Mouse (Mus musculus): ENCODE measurements at regions not wholly inside any gene's neighbourhood (a gene's known extent, or its start where the extent isn't known, plus 50 kb on each side); places are given as distances from the start of the nearest gene placed in this dataset.

GRCm38 (mm10) chrX:99316410-99317056 lies 154.5 kb downstream of the Pja1 start:
- H3K27me3 ChIP-seq (replicated peaks), result peaks cover 54% of the 10 kb centered on the region
- H3K4me1 ChIP-seq, result peaks cover 5% of the 10 kb centered on the region; the same call in 1 of the 2 replicates
- no peaks in the 10 kb centered on the region for H3K9me3 ChIP-seq
- H3K36me3 ChIP-seq (replicated peaks; ENCODE audit: low read length), result no peaks in the 10 kb centered on the region
- TF ChIP-seq FLI1 (IDR thresholded peaks at IDR 0.05; ENCODE audit: low read length) (no peak), GATA1 (IDR thresholded peaks at IDR 0.05; ENCODE audit: borderline replicate concordance, low read length) (no peak)
- no peak overlapping the region for H3K4me3 ChIP-seq (replicated peaks)

GRCm38 (mm10) chrX:99299110-99299509 lies 163.2 kb downstream of the Efnb1 start:
- no peaks in the 10 kb centered on the region for H3K36me3 ChIP-seq (replicated peaks; ENCODE audit: low read length)
- H3K4me1 ChIP-seq, result peaks cover 5% of the 10 kb centered on the region; the same call in 1 of the 2 replicates
- peaks cover 58% of the 10 kb centered on the region for H3K27me3 ChIP-seq (replicated peaks)
- H3K4me3 ChIP-seq (replicated peaks), result no peak overlapping the region
- TF ChIP-seq GATA1 (IDR thresholded peaks at IDR 0.05; ENCODE audit: borderline replicate concordance, low read length), result no peak
- no peak for TF ChIP-seq FLI1 (IDR thresholded peaks at IDR 0.05; ENCODE audit: low read length)
- H3K9me3 ChIP-seq, result no peaks in the 10 kb centered on the region

GRCm38 (mm10) chrX:99294726-99295125 lies 158.8 kb downstream of the Efnb1 start:
- peaks cover 26% of the 10 kb centered on the region for H3K4me1 ChIP-seq
- TF ChIP-seq FLI1 (IDR thresholded peaks at IDR 0.05; ENCODE audit: low read length), result no peak
- no peak for TF ChIP-seq GATA1 (IDR thresholded peaks at IDR 0.05; ENCODE audit: borderline replicate concordance, low read length)
- no peaks in the 10 kb centered on the region for H3K9me3 ChIP-seq
- no peaks in the 10 kb centered on the region for H3K36me3 ChIP-seq (replicated peaks; ENCODE audit: low read length)
- no peak overlapping the region for H3K4me3 ChIP-seq (replicated peaks)
- peaks cover 75% of the 10 kb centered on the region for H3K27me3 ChIP-seq (replicated peaks)

- H3K4me3 ChIP-seq (replicated peaks), result no peak overlapping the region
- peaks cover 77% of the 10 kb centered on the region for H3K27me3 ChIP-seq (replicated peaks)
- no peaks in the 10 kb centered on the region for H3K9me3 ChIP-seq
- TF ChIP-seq FLI1 (IDR thresholded peaks at IDR 0.05; ENCODE audit: low read length), result no peak
- no peak for TF ChIP-seq GATA1 (IDR thresholded peaks at IDR 0.05; ENCODE audit: borderline replicate concordance, low read length)
- H3K36me3 ChIP-seq (replicated peaks; ENCODE audit: low read length), result no peaks in the 10 kb centered on the region
- H3K4me1 ChIP-seq, result peaks cover 26% of the 10 kb centered on the region
Measured at GRCm38 (mm10) chrX:99293967-99294366, 158.0 kb downstream of the Efnb1 start.

GRCm38 (mm10) chrX:99292758-99293157 lies 156.8 kb downstream of the Efnb1 start:
- Histone ChIP-seq H3K4me1 (peaks cover 26% of the 10 kb centered on the region), H3K9me3 (no peaks in the 10 kb centered on the region), H3K36me3 (replicated peaks; ENCODE audit: low read length) (no peaks in the 10 kb centered on the region), H3K27me3 (replicated peaks) (peaks cover 82% of the 10 kb centered on the region), H3K4me3 (replicated peaks) (no peak overlapping the region)
- no peak for TF ChIP-seq FLI1 (IDR thresholded peaks at IDR 0.05; ENCODE audit: low read length)
- TF ChIP-seq GATA1 (IDR thresholded peaks at IDR 0.05; ENCODE audit: borderline replicate concordance, low read length), result no peak

GRCm38 (mm10) chrX:99291965-99292364 lies 156.0 kb downstream of the Efnb1 start:
- Histone ChIP-seq H3K27me3 (replicated peaks) (peaks cover 86% of the 10 kb centered on the region), H3K4me3 (replicated peaks) (no peak overlapping the region), H3K9me3 (no peaks in the 10 kb centered on the region), H3K36me3 (replicated peaks; ENCODE audit: low read length) (no peaks in the 10 kb centered on the region), H3K4me1 (peaks cover 31% of the 10 kb centered on the region)
- TF ChIP-seq FLI1 (IDR thresholded peaks at IDR 0.05; ENCODE audit: low read length) (no peak), GATA1 (IDR thresholded peaks at IDR 0.05; ENCODE audit: borderline replicate concordance, low read length) (no peak)

- TF ChIP-seq GATA1 (IDR thresholded peaks at IDR 0.05; ENCODE audit: borderline replicate concordance, low read length) (no peak), FLI1 (IDR thresholded peaks at IDR 0.05; ENCODE audit: low read length) (no peak)
- Histone ChIP-seq H3K9me3 (no peaks in the 10 kb centered on the region), H3K4me3 (replicated peaks) (peak overlapping the region; percentile 64), H3K36me3 (replicated peaks; ENCODE audit: low read length) (no peaks in the 10 kb centered on the region), H3K4me1 (peaks cover 34% of the 10 kb centered on the region), H3K27me3 (replicated peaks) (peaks cover 91% of the 10 kb centered on the region)
Measured at GRCm38 (mm10) chrX:99291423-99291963, 155.6 kb downstream of the Efnb1 start.

GRCm38 (mm10) chrX:99287988-99288387 lies 152.1 kb downstream of the Efnb1 start:
- H3K27me3 ChIP-seq (replicated peaks), result peaks cover 87% of the 10 kb centered on the region
- H3K9me3 ChIP-seq, result no peaks in the 10 kb centered on the region
- no peaks in the 10 kb centered on the region for H3K36me3 ChIP-seq (replicated peaks; ENCODE audit: low read length)
- peaks cover 46% of the 10 kb centered on the region for H3K4me1 ChIP-seq
- no peak overlapping the region for H3K4me3 ChIP-seq (replicated peaks)
- TF ChIP-seq GATA1 (IDR thresholded peaks at IDR 0.05; ENCODE audit: borderline replicate concordance, low read length), result no peak
- TF ChIP-seq FLI1 (IDR thresholded peaks at IDR 0.05; ENCODE audit: low read length), result no peak

GRCm38 (mm10) chrX:99286876-99287275 lies 150.9 kb downstream of the Efnb1 start:
- no peaks in the 10 kb centered on the region for H3K36me3 ChIP-seq (replicated peaks; ENCODE audit: low read length)
- no peak overlapping the region for H3K4me3 ChIP-seq (replicated peaks)
- peaks cover 39% of the 10 kb centered on the region for H3K4me1 ChIP-seq
- TF ChIP-seq FLI1 (IDR thresholded peaks at IDR 0.05; ENCODE audit: low read length), result no peak
- TF ChIP-seq GATA1 (IDR thresholded peaks at IDR 0.05; ENCODE audit: borderline replicate concordance, low read length), result no peak
- no peaks in the 10 kb centered on the region for H3K9me3 ChIP-seq
- peaks cover 84% of the 10 kb centered on the region for H3K27me3 ChIP-seq (replicated peaks)

- TF ChIP-seq FLI1 (IDR thresholded peaks at IDR 0.05; ENCODE audit: low read length) (no peak), GATA1 (IDR thresholded peaks at IDR 0.05; ENCODE audit: borderline replicate concordance, low read length) (no peak)
- Histone ChIP-seq H3K36me3 (replicated peaks; ENCODE audit: low read length) (no peaks in the 10 kb centered on the region), H3K4me1 (peaks cover 29% of the 10 kb centered on the region), H3K27me3 (replicated peaks) (peaks cover 86% of the 10 kb centered on the region), H3K9me3 (no peaks in the 10 kb centered on the region), H3K4me3 (replicated peaks) (no peak overlapping the region)
Measured at GRCm38 (mm10) chrX:99285611-99286010, 149.7 kb downstream of the Efnb1 start.
